Mouse (Mus musculus) olfactory bulb, adult 2 months (tissue): ENCODE results near the gene Tfap2d.

Experiments
- CTCF ChIP-seq: fragments of 200-500 bp; IDR thresholded peaks from 2 replicates; pipeline ENCODE4 v1.5.1; 2012; ENCODE audit warnings: low read depth, mild to moderate bottlenecking, low read length, moderate library complexity; ENCODE audit not compliant: insufficient read depth
- POLR2A ChIP-seq: fragments of 200-500 bp; IDR thresholded peaks from 2 replicates; pipeline ENCODE4 v1.6.1; 2012; ENCODE audit warnings: mild to moderate bottlenecking, low read depth, low read length, moderate library complexity; ENCODE audit not compliant: insufficient read depth

DNA sequence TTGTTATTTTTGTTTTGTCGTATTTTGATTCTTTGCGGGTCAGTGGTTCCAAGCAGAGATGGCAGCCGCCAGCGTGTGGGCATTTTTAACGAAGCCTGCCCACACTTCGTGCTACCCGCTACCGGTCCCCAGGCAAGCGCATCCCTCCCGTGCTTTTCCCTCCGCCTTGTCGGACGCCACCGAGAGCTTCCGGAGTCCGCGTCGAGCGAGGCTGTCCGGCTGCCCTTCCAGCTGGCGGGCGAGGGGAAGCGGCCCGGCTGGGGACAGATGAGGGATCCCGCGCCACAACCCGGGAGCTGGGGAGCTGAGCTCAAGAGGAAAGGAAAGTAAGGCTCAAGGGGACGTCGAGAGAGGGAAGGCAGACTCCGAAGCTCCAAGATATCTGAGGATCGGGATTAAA is 107.0 kb downstream of the Tfap2d start:
- TF ChIP-seq CTCF (no peak), POLR2A (no peak)
